Mouse (Mus musculus): ENCODE data around the gene Gpn1.
"Not testable (repeated sequence)": the region's sequence is repeated elsewhere in the genome, so short reads cannot be mapped to it uniquely, and the experiment has no call there.

The Gpn1 gene

GRCm38 (mm10) chr5:31494513-31495297, at the start of gene Gpn1:
Gene Gpn1, plus strand, starts transcription at chr5:31494741.
- DNase-seq (ENCODE audit: low spot score), result peak; percentile 95

GRCm38 (mm10) chr5:31451336-31451735, 43.2 kb upstream of the Gpn1 start:
- no peak for DNase-seq (ENCODE audit: low spot score)

- DNase-seq (ENCODE audit: low spot score), result peak; percentile 95
These were observed 42.5 kb upstream of the Gpn1 start, which contains the start of gene Zfp512 for GRCm38 (mm10) chr5:31451878-31452561. Gene Zfp512, plus strand, starts transcription at chr5:31452431.

GRCm38 (mm10) chr5:31452562-31452878, 42.0 kb upstream of the Gpn1 start:
- DNase-seq (ENCODE audit: low spot score), result no peak

- DNase-seq (ENCODE audit: low spot score), result peak; percentile 21
These were observed 41.6 kb upstream of the Gpn1 start for GRCm38 (mm10) chr5:31452886-31453410.

GRCm38 (mm10) chr5:31467798-31468197, 26.7 kb upstream of the Gpn1 start:
- DNase-seq (ENCODE audit: low spot score), result no peak

- no peak for DNase-seq (ENCODE audit: low spot score)
These were observed 24.8 kb upstream of the Gpn1 start for GRCm38 (mm10) chr5:31469711-31470110.

GRCm38 (mm10) chr5:31470334-31470733, 24.2 kb upstream of the Gpn1 start:
- peak; percentile 39 for DNase-seq (ENCODE audit: low spot score)

GRCm38 (mm10) chr5:31480536-31480935, 14.0 kb upstream of the Gpn1 start:
- no peak for DNase-seq (ENCODE audit: low spot score)

- DNase-seq (ENCODE audit: low spot score), result no peak
These were observed 9.1 kb upstream of the Gpn1 start, which contains the start of gene 4930548H24Rik for GRCm38 (mm10) chr5:31485440-31485839. Gene 4930548H24Rik, plus strand, starts transcription at chr5:31485740.

GRCm38 (mm10) chr5:31487889-31488288, 6.7 kb upstream of the Gpn1 start:
- no peak for DNase-seq (ENCODE audit: low spot score)

- no peak for DNase-seq (ENCODE audit: low spot score)
These were observed 5.3 kb upstream of the Gpn1 start for GRCm38 (mm10) chr5:31489116-31489769.

- DNase-seq (ENCODE audit: low spot score), result no peak
These were observed 2.5 kb upstream of the Gpn1 start for GRCm38 (mm10) chr5:31492031-31492430.

GRCm38 (mm10) chr5:31504843-31505242, 10.3 kb downstream of the Gpn1 start:
- DNase-seq (ENCODE audit: low spot score), result no peak

- no peak for DNase-seq (ENCODE audit: low spot score)
These were observed 17.9 kb downstream of the Gpn1 start for GRCm38 (mm10) chr5:31512481-31512880.

- no peak for DNase-seq (ENCODE audit: low spot score)
These were observed 26.0 kb downstream of the Gpn1 start for GRCm38 (mm10) chr5:31520556-31520955.

- DNase-seq (ENCODE audit: low spot score), result peak; percentile 82
These were observed 32.0 kb downstream of the Gpn1 start, which contains the start of gene Slc4a1ap for GRCm38 (mm10) chr5:31526354-31527116. Gene Slc4a1ap, plus strand, starts transcription at chr5:31526995.

- DNase-seq (ENCODE audit: low spot score), result peak; percentile 34
These were observed 32.7 kb downstream of the Gpn1 start for GRCm38 (mm10) chr5:31527117-31527680.

- not testable (repeated sequence) for DNase-seq (ENCODE audit: low spot score)
These were observed 33.2 kb downstream of the Gpn1 start, which contains the start of gene Supt7l for GRCm38 (mm10) chr5:31527707-31528106. Gene Supt7l, minus strand, starts transcription at chr5:31527807.

- DNase-seq (ENCODE audit: low spot score), result peak; percentile 24
These were observed 34.0 kb downstream of the Gpn1 start for GRCm38 (mm10) chr5:31528560-31528959.

- peak; percentile 10 for DNase-seq (ENCODE audit: low spot score)
These were observed 40.7 kb downstream of the Gpn1 start for GRCm38 (mm10) chr5:31535228-31535627.

Data from MN1 (cell line).